Mouse (Mus musculus): ENCODE data around the gene Ahnak. TPM values are rescaled to one million over a fixed set of nuclear protein-coding genes. Genes with fewer than 3 reads are reported as not detected.

The Ahnak gene
- total and polyA plus RNA-seq, 3 experiments, result 1.2 to 2.2 TPM; not detected in 1

DNA sequence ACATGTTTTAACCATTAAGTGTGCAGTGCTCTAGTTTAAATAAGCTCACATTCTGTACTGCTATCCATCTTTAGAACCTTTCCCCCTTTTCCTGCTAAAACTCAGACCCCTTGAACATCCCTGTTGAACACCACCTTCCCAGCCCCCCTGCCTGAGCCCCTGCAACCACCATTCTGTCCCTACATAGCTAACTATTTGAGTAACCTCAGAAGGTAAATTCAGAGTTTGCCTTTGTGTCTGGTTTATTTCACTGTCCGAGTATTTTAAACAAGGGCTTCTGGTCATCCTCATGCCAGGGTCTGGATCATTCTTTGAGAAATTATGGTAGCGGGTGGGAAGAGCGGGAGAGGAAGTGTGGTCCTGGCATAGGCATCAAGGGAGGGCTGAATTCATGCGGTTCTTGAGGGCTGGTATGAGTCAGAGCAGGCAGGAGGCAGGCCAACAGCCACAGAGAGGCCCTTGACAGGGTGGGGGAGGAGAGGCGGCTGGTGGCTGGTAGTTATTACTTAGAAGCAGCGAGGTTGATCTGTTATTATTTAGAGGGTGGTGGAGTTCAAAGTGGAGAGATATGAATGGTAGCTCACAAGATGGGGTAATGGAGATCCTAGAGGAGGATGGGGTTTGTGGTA, 63.8 kb downstream of the Ahnak start:
- DNase-seq (ENCODE audit: low read depth, low spot score), result peak; percentile 90
- Histone ChIP-seq H3K27me3 (ENCODE audit: control insufficient read depth in 1 of 2, insufficient read depth in 2 of 2, low read length in 2 of 2) (no peaks in the 10 kb centered on the region), H3K27ac (ENCODE audit: control insufficient read depth, low read depth, low read length) (peak overlapping the region; percentile 98), H3K9ac (ENCODE audit: control insufficient read depth, low read depth, low read length, poor library complexity, severe bottlenecking) (peak overlapping the region; percentile 56), H3K9me3 (replicated peaks; ENCODE audit: insufficient read depth, low read length) (no peaks in the 10 kb centered on the region), H3K4me1 (ENCODE audit: control insufficient read depth in 1 of 2, insufficient read depth in 2 of 2, low read length in 2 of 2) (peaks cover 43 to 61% of the 10 kb centered on the region in 2 experiments), H3K79me2 (ENCODE audit: control insufficient read depth, insufficient read depth, low read length, poor library complexity) (no peaks in the 10 kb centered on the region), H3K36me3 (ENCODE audit: control insufficient read depth in 1 of 2, insufficient read depth in 2 of 2, low read length in 2 of 2) (peaks cover 0 to 68% of the 10 kb centered on the region in 2 experiments; a peak in 2 of 4 replicates), H3K4me3 (ENCODE audit: control insufficient read depth in 1 of 2, insufficient read depth in 1 of 2, low read depth in 2 of 2, low read length in 2 of 2) (peak overlapping the region in 1 of 2 experiments; percentile 4; a peak in 2 of 4 replicates)
- TF ChIP-seq GABPA (IDR thresholded peaks at IDR 0.05; ENCODE audit: low read depth, low read length), result no peak
- TF ChIP-seq TCF12 (IDR thresholded peaks at IDR 0.05; ENCODE audit: low read depth, low read length), result peak; percentile 63
- no peak for TF ChIP-seq RAD21 (IDR thresholded peaks at IDR 0.05; ENCODE audit: low read depth, low read length)
- 0 out of 2 replicates have a peak, but pooled peaks have one; percentile 10 for TF ChIP-seq HCFC1 (IDR thresholded peaks at IDR 0.05; ENCODE audit: low read depth, low read length)
- TF ChIP-seq POLR2AphosphoS5 (IDR thresholded peaks at IDR 0.05; ENCODE audit: borderline replicate concordance, low read depth, low read length), result no peak
- 0 out of 2 replicates have a peak, but pooled peaks have one; percentile 6 for TF ChIP-seq ELF1 (IDR thresholded peaks at IDR 0.05; ENCODE audit: low read depth, low read length)
- TF ChIP-seq MAX (IDR thresholded peaks at IDR 0.05; ENCODE audit: low read length), result peak; percentile 66
- TF ChIP-seq CTCF (IDR thresholded peaks at IDR 0.05 in 2 of 3, conservative IDR thresholded peaks at IDR 0.05 in 1 of 3; ENCODE audit: control insufficient read depth in 1 of 3, insufficient read depth in 1 of 3, low read depth in 2 of 3, low read length in 3 of 3, poor library complexity in 1 of 3, severe bottlenecking in 1 of 3), result no peak
- no peak for TF ChIP-seq GATA1 (IDR thresholded peaks at IDR 0.05; ENCODE audit: low read depth, low read length)
- TF ChIP-seq RCOR1 (IDR thresholded peaks at IDR 0.05; ENCODE audit: low read depth, low read length), result peak; percentile 67
- TF ChIP-seq NELFE (IDR thresholded peaks at IDR 0.05; ENCODE audit: low read depth, low read length), result peak; percentile 54
- TF ChIP-seq USF2 (IDR thresholded peaks at IDR 0.05; ENCODE audit: borderline replicate concordance in 1 of 2, insufficient read depth in 1 of 2, low read depth in 1 of 2, low read length in 2 of 2), result no peak
- no peak for TF ChIP-seq ZC3H11A (IDR thresholded peaks at IDR 0.05; ENCODE audit: low read depth, low read length)
- peak; percentile 73 for TF ChIP-seq MYB (IDR thresholded peaks at IDR 0.05; ENCODE audit: low read depth, low read length)
- peak; percentile 70; the same call in 1 of the 2 replicates for TF ChIP-seq SIN3A (IDR thresholded peaks at IDR 0.05; ENCODE audit: low read length)
- TF ChIP-seq POLR2AphosphoS2 (IDR thresholded peaks at IDR 0.05; ENCODE audit: low read length), result no peak
- TF ChIP-seq ZNF384 (IDR thresholded peaks at IDR 0.05; ENCODE audit: low read depth, low read length), result no peak
- TF ChIP-seq MYC (IDR thresholded peaks at IDR 0.05; ENCODE audit: low read depth, low read length), result peak; percentile 52; the same call in 1 of the 2 replicates
- peak; percentile 91; the same call in 1 of the 2 replicates for TF ChIP-seq CHD1 (IDR thresholded peaks at IDR 0.05; ENCODE audit: low read depth, low read length)
- TF ChIP-seq KAT2A (conservative IDR thresholded peaks at IDR 0.05; ENCODE audit: low read depth, low read length), result no peak
- TF ChIP-seq NRF1 (IDR thresholded peaks at IDR 0.05; ENCODE audit: insufficient read depth, low read depth, low read length, poor library complexity, severe bottlenecking), result no peak
- TF ChIP-seq MEF2A (IDR thresholded peaks at IDR 0.05; ENCODE audit: extremely low read depth, insufficient replicate concordance, low read depth, low read length, poor library complexity, severe bottlenecking), result no peak
- no peak for TF ChIP-seq ZKSCAN1 (IDR thresholded peaks at IDR 0.05; ENCODE audit: low read depth, low read length)
- TF ChIP-seq USF1 (IDR thresholded peaks at IDR 0.05; ENCODE audit: low read depth, low read length), result no peak
- TF ChIP-seq MAZ (IDR thresholded peaks at IDR 0.05; ENCODE audit: low read depth, low read length), result peak; percentile 58; the same call in 1 of the 2 replicates
- no peak for TF ChIP-seq TBP (IDR thresholded peaks at IDR 0.05; ENCODE audit: low read depth, low read length)
- TF ChIP-seq BHLHE40 (IDR thresholded peaks at IDR 0.05; ENCODE audit: borderline replicate concordance, low read depth, low read length), result peak; percentile 36; the same call in 1 of the 2 replicates
- TF ChIP-seq POLR2A (IDR thresholded peaks at IDR 0.05; ENCODE audit: control insufficient read depth in 1 of 2, insufficient read depth in 1 of 2, low read depth in 1 of 2, low read length in 2 of 2, poor library complexity in 1 of 2), result no peak
- peak; percentile 83 for TF ChIP-seq ETS1 (IDR thresholded peaks at IDR 0.05; ENCODE audit: low read depth, low read length)
- TF ChIP-seq E2F4 (IDR thresholded peaks at IDR 0.05; ENCODE audit: borderline replicate concordance, low read depth, low read length), result no peak
- 0 out of 2 replicates have a peak, but pooled peaks have one; percentile 48 for TF ChIP-seq ZMIZ1 (IDR thresholded peaks at IDR 0.05; ENCODE audit: low read depth, low read length)
- peak; percentile 73 for TF ChIP-seq CHD2 (IDR thresholded peaks at IDR 0.05; ENCODE audit: low read length)
- TF ChIP-seq JUND (IDR thresholded peaks at IDR 0.05; ENCODE audit: low read depth, low read length), result peak; percentile 69; the same call in 1 of the 2 replicates
- no peak for TF ChIP-seq MAFK (IDR thresholded peaks at IDR 0.05; ENCODE audit: borderline replicate concordance, low read depth, low read length)
- peak; percentile 86 to 89 for TF ChIP-seq EP300 (IDR thresholded peaks at IDR 0.05; ENCODE audit: low read depth in 1 of 2, low read length in 2 of 2)
- TF ChIP-seq MXI1 (IDR thresholded peaks at IDR 0.05; ENCODE audit: low read depth, low read length), result peak; percentile 70

Measured in MEL (cell line).